Mouse (Mus musculus): ENCODE measurements around the gene Pank3.

Gene Pank3

GRCm38 (mm10) chr11:35769188-35769745 is at the start of gene Pank3:
Gene Pank3, plus strand, starts transcription at chr11:35769484.
- peak; percentile 98 to 99 for DNase-seq (ENCODE audit: low spot score in 2 of 2)

GRCm38 (mm10) chr11:35723876-35724275 is 45.4 kb upstream of the Pank3 start:
- DNase-seq (ENCODE audit: low spot score in 2 of 2), result no peak

- DNase-seq (ENCODE audit: low spot score in 2 of 2), result no peak
Observed at GRCm38 (mm10) chr11:35726341-35726846, 42.9 kb upstream of the Pank3 start.

- no peak for DNase-seq (ENCODE audit: low spot score in 2 of 2)
Observed at GRCm38 (mm10) chr11:35728200-35728599, 41.1 kb upstream of the Pank3 start.

- no peak for DNase-seq (ENCODE audit: low spot score in 2 of 2)
Observed at GRCm38 (mm10) chr11:35729186-35729585, 40.1 kb upstream of the Pank3 start.

- no peak for DNase-seq (ENCODE audit: low spot score in 2 of 2)
Observed at GRCm38 (mm10) chr11:35732366-35732765, 36.9 kb upstream of the Pank3 start.

- no peak for DNase-seq (ENCODE audit: low spot score in 2 of 2)
Observed at GRCm38 (mm10) chr11:35736817-35737216, 32.5 kb upstream of the Pank3 start.

- DNase-seq (ENCODE audit: low spot score in 2 of 2), result no peak
Observed at GRCm38 (mm10) chr11:35737262-35737661, 32.0 kb upstream of the Pank3 start.

GRCm38 (mm10) chr11:35738102-35738501 is 31.2 kb upstream of the Pank3 start:
- no peak for DNase-seq (ENCODE audit: low spot score in 2 of 2)

- peak; percentile 38 to 58 for DNase-seq (ENCODE audit: low spot score in 2 of 2)
Observed at GRCm38 (mm10) chr11:35743586-35743985, 25.7 kb upstream of the Pank3 start.

- no peak for DNase-seq (ENCODE audit: low spot score in 2 of 2)
Observed at GRCm38 (mm10) chr11:35744571-35744970, 24.7 kb upstream of the Pank3 start.

- DNase-seq (ENCODE audit: low spot score in 2 of 2), result no peak
Observed at GRCm38 (mm10) chr11:35750578-35750977, 18.7 kb upstream of the Pank3 start.

- DNase-seq (ENCODE audit: low spot score in 2 of 2), result no peak
Observed at GRCm38 (mm10) chr11:35754906-35755418, 14.3 kb upstream of the Pank3 start.

GRCm38 (mm10) chr11:35755546-35755945 is 13.7 kb upstream of the Pank3 start:
- DNase-seq (ENCODE audit: low spot score in 2 of 2), result no peak

GRCm38 (mm10) chr11:35756411-35757303 is 12.6 kb upstream of the Pank3 start:
- DNase-seq (ENCODE audit: low spot score in 2 of 2), result peak in 1 of 2 experiments; percentile 30

GRCm38 (mm10) chr11:35760001-35760626 is 9.2 kb upstream of the Pank3 start:
- no peak for DNase-seq (ENCODE audit: low spot score in 2 of 2)

GRCm38 (mm10) chr11:35760627-35761003 is 8.7 kb upstream of the Pank3 start:
- no peak for DNase-seq (ENCODE audit: low spot score in 2 of 2)

GRCm38 (mm10) chr11:35766845-35767244 is 2.4 kb upstream of the Pank3 start:
- peak in 1 of 2 experiments; percentile 2 for DNase-seq (ENCODE audit: low spot score in 2 of 2)

GRCm38 (mm10) chr11:35769746-35770437 is 608 bp downstream of the Pank3 start:
- DNase-seq (ENCODE audit: low spot score in 2 of 2), result peak; percentile 80 to 81

- no peak for DNase-seq (ENCODE audit: low spot score in 2 of 2)
Observed at GRCm38 (mm10) chr11:35770741-35771504, 1.6 kb downstream of the Pank3 start.

GRCm38 (mm10) chr11:35775606-35776005 is 6.3 kb downstream of the Pank3 start:
- no peak for DNase-seq (ENCODE audit: low spot score in 2 of 2)

All from right cerebral cortex, postnatal 10 days (tissue).